Mouse (Mus musculus) cortical plate, adult 2 months (tissue): ENCODE measurements around the gene Fam102a. TPM values are rescaled to one million over a fixed set of nuclear protein-coding genes. Genes with fewer than 3 reads are reported as not detected.
A peak's percentile ranks its signal among the peaks of the same experiment; 100 is the strongest.

ENCODE experiments used
- H3K27ac ChIP-seq: fragments of 200-500 bp; 2 replicates; pipeline ENCODE4 v1.5.1; 2012; ENCODE audit warnings: low read length, control low read depth, inconsistent platforms; ENCODE audit not compliant: insufficient read depth
- H3K4me1 ChIP-seq: fragments of 200-500 bp; 2 replicates; pipeline ENCODE4 v1.6.1; 2011; ENCODE audit warnings: low read length; ENCODE audit not compliant: control insufficient read depth, insufficient read depth
- H3K4me3 ChIP-seq: fragments of 200-500 bp; 2 replicates; pipeline ENCODE4 v1.5.1; 2011; ENCODE audit warnings: mild to moderate bottlenecking, low read length, control low read depth; ENCODE audit not compliant: insufficient read depth
- CTCF ChIP-seq: fragments of 200-500 bp; IDR thresholded peaks from 2 replicates; pipeline ENCODE4 v1.5.1; 2011; ENCODE audit warnings: mild to moderate bottlenecking, control low read depth, low read length; ENCODE audit not compliant: insufficient read depth; ENCODE audit errors: extremely low read depth
- POLR2A ChIP-seq: fragments of 200-500 bp; IDR thresholded peaks from 2 replicates; pipeline ENCODE4 v1.6.1; 2011; ENCODE audit warnings: mild to moderate bottlenecking, low read length, control low read depth; ENCODE audit not compliant: insufficient read depth; ENCODE audit errors: extremely low read depth
- polyA plus RNA-seq: library from polyadenylated mRNA; depleted of rRNA; stranded (reverse); fragments of >200 nt; gene quantifications from 2 replicates; pipeline ENCODE4 v1.2.3, GENCODE M21; 2012

Gene Fam102a
- polyA plus RNA-seq, 1 experiment, result 46.7 TPM

DNA sequence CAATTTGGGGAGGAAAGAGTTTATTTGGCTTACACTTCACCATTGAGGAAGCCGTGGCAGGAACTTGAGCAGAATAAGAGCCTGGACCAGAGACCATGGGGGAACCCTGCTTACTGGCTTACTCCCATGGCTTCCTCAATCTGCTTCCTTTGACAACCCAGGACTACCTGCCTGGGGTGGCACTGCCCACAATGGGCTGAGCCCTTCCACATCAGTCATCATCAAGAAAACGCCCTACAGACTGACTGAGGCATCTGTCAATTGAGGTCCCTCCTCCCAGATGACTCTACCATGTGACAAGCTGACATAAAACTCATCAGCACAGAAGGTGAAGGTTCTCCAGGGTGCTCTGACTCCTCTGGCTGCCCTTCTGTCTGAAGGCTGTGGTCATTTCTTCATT, 4.7 kb upstream of the Fam102a start:
- H3K27ac ChIP-seq, result no peak overlapping the region
- no peaks in the 10 kb centered on the region; the same call in 1 of the 2 replicates for H3K4me1 ChIP-seq
- H3K4me3 ChIP-seq, result no peak overlapping the region
- no peak for TF ChIP-seq CTCF
- no peak for TF ChIP-seq POLR2A

DNA sequence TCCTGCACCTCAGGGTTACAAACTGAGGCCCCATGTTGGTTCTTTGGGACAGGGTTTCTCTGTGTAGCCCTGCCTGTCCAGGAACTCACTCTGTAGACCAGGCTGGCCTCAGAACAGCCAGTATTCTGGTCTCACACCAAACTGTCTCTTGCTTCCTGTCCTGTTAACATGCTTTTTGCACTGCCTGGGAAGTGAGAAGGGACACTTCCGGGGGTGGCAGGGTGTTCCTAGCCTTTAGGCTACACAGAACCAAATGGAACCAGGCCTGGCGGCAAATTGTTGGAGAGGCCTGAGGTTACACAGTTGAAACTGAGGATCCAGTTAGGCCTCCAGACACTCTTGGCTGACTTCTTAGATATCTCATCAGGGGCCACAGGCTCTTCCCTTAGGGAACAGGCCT, 2.0 kb upstream of the Fam102a start:
- Histone ChIP-seq H3K27ac (no peak overlapping the region), H3K4me1 (no peaks in the 10 kb centered on the region; the same call in 1 of the 2 replicates), H3K4me3 (no peak overlapping the region)
- no peak for TF ChIP-seq POLR2A
- no peak for TF ChIP-seq CTCF

DNA sequence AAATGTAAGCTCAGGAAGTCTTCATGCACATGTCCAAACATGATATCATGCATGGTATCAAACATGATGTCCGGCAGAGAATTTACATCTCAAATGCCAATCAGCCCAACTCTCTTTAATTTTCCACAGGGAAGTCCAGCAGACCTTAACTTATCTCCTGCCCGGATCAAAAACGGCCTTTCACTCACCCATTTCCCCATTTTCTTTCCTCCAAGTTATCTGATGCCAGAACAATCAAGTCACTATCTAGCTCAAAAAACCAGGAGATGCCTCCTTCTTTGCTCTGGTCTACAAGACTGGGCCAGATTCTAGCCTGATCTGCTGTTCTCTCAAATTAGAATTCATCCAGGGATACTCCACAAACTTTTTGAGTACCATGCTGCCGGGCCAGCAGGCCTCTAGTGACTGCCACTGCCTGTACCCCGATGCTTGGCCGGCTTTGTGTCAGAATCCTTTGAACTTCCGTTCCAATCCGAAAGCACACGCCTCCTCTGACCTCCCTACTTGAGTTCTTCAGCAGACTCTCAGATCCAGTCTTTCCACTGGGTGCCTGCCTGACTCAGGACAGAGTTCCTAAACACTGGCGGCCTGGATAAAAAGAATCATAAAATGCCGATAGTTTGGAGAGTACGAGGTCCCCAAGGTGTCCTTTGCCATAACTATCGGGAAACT, 935 bp upstream of the Fam102a start:
- Histone ChIP-seq H3K4me1 (peaks cover 4% of the 10 kb centered on the region; the same call in 1 of the 2 replicates), H3K4me3 (peak overlapping the region; percentile 67; the same call in 1 of the 2 replicates), H3K27ac (peak overlapping the region; percentile 80)
- no peak for TF ChIP-seq CTCF
- no peak for TF ChIP-seq POLR2A

DNA sequence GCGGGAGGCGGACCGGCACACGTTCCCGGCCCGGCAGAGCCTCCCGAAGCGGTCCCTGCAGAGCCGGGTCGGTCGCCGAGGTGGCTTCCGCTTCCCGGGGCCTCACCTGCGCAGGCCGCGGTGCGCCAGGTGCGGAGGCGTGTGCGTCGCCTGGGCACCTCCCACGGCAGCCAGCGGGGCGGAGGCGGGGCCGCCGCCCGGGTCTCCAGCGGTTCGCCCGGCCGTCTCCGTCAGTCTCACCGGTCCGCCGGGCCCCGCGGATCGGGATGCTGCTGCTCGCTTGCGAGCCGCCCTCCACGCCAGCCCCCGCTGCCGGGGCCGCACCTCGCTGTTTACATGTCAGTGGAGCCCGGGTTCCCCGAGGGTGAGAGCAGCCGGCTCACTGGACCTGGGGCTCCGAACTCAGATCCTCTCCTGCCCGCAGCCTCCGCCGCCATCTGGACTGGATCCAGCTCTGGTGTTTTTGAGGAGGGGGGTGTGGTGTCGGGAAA, 414 bp downstream of the Fam102a start:
- TF ChIP-seq POLR2A (no peak), CTCF (no peak)
- Histone ChIP-seq H3K27ac (peak overlapping the region; percentile 99), H3K4me3 (peak overlapping the region; percentile 67), H3K4me1 (peaks cover 4% of the 10 kb centered on the region; the same call in 1 of the 2 replicates)

DNA sequence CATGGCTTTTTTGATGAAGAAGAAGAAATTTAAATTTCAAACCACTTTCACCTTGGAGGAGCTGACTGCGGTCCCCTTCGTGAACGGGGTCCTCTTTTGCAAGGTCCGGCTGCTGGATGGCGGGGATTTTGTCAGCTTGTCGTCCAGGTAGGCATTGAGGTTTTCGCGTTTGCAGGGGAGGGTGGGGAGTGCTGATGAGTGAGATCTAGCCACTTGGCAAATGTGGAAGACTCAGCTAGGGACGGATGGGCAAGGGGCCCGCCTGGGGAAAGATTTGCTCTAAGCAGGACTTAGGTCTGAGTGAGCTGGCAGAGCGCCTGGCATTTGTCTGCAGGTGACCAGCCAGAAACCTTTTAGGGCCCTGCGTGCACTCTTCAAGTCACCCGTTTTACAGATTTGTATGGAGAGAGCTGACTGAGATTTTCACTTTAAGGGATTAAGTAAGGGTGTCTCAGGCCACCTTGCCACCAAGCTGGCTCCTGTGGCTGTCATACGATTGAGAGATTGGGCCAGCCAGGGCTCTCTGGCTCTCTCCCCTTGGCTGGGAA, 1.0 kb downstream of the Fam102a start:
- H3K4me3 ChIP-seq, result peak overlapping the region; percentile 67
- peaks cover 4% of the 10 kb centered on the region; the same call in 1 of the 2 replicates for H3K4me1 ChIP-seq
- TF ChIP-seq POLR2A, result no peak
- no peak for TF ChIP-seq CTCF
- H3K27ac ChIP-seq, result peak overlapping the region; percentile 99; the same call in 1 of the 2 replicates

DNA sequence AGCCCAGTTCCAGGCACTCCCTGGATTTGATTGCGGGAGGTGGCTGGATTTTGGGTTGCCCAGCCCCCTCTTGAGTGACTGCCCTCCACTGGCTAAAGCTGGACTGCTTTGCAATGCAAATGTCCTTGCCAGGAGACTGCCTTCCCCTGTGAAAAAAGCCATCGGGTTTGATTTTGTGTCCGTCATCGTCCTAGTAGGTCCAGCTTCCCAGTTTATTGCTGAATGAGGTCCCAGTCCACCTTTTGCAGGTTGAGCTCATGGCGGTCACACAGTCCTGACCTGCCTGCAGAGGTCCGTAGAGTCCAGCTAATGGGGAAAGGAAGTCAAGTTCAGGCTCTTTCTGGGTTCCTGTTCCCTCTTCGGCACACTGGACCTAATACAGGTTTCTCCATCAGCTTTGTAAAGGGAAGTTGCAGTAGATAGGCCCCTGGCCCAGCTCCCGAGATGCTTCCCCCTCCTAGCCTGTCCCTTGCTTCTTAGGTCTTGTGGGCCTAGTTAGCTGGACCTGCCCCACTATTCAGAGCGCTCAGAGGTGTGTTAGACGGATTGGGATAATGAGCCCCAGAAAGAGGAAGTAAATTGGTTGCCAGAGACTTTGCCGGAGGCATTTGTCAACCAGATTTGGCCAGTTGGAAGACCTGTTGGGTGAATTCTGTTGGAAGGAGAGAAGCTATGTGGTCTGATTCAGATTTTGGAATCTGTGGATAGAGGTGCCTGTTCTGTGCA, 1.7 kb downstream of the Fam102a start:
- H3K4me1 ChIP-seq, result peaks cover 4% of the 10 kb centered on the region; the same call in 1 of the 2 replicates

DNA sequence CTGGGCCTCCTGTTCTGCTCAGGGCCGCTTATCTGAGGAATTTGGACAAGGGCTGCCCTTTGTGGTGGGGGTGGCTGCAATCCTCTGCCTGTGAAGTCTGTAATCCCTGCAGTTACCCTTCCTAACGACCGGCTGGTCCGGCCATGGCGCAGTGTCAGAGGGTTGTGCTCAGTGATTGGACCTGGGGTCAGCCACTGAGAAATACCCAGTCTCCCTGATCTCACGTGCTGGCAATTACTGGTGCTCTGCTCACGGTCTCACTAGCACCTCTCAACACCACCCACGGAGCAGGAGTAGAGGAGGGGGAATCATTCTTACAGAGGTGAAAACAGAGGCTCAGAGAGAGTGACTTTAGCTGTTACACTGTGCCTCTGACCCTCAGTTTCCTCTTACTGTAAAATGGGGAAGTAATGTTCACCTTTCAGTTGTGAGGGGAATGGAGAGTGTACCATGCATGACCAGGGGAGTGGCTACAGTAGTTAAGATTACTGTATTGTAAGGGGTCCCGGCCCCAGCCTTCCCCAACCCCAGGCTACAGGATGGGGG, 2.3 kb downstream of the Fam102a start:
- Histone ChIP-seq H3K4me3 (peak overlapping the region; percentile 67), H3K27ac (no peak overlapping the region), H3K4me1 (peaks cover 4% of the 10 kb centered on the region; the same call in 1 of the 2 replicates)
- TF ChIP-seq CTCF, result no peak
- no peak for TF ChIP-seq POLR2A

More for the DNA sequence above, 1.7 kb downstream of the Fam102a start:
- TF ChIP-seq POLR2A (0 out of 2 replicates have a peak, but pooled peaks have one; percentile 12), CTCF (no peak)
- Histone ChIP-seq H3K27ac (peak overlapping the region; percentile 99; the same call in 1 of the 2 replicates), H3K4me3 (peak overlapping the region; percentile 67)

DNA sequence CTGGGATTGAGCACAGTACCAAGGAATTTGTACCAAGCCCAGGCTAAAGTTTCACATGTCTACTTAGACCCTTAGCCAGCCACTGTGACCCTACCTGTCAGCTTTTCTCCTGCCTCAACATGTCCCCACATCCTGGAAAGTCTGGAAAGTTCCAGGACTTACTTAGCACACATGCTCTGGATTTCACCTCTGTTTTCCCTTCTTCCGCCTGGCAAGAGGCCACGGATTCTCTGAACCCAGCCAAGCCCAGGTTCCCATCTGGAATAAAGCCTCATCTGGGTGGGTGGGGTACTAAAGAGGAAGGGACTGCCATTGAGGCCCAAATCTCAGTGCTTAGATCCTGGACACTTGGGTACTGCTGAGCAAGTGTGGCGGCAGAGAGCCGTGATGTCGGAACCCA, 2.8 kb downstream of the Fam102a start:
- H3K4me3 ChIP-seq, result peak overlapping the region; percentile 67
- TF ChIP-seq POLR2A, result no peak
- no peak for TF ChIP-seq CTCF
- H3K4me1 ChIP-seq, result peaks cover 4% of the 10 kb centered on the region; the same call in 1 of the 2 replicates
- no peak overlapping the region for H3K27ac ChIP-seq

DNA sequence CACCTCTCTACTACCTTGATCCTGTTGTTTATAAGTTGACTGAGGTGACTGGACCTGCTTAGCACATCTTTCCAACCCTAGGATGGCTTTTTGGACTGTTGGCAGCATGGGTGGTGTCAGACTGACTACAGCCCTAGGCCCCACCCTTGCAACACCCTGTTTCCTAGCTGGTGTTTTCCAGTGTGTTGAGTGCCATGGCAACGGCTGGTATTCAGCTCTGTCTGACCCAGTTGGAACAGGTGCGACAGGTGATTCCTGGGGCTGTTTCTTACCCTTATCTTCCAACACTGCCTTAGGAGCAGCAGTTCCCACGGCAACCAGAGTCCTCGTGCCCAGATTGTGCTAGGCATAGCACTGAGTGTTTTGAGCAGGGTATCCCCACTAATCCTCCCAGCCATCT, 3.3 kb downstream of the Fam102a start:
- peak overlapping the region; percentile 67; the same call in 1 of the 2 replicates for H3K4me3 ChIP-seq
- TF ChIP-seq CTCF, result no peak
- TF ChIP-seq POLR2A, result no peak
- H3K27ac ChIP-seq, result no peak overlapping the region
- H3K4me1 ChIP-seq, result peaks cover 4% of the 10 kb centered on the region; the same call in 1 of the 2 replicates
